Mouse (Mus musculus) skeletal muscle tissue, adult 2 months (tissue): Measurements from ENCODE around the gene Limch1.

Experiments used
- DNase-seq: peaks from one replicate; pipeline ENCODE4 v3.0.0-alpha.2; 2012; ENCODE audit warnings: low read depth, low spot score

Gene Limch1

DNA sequence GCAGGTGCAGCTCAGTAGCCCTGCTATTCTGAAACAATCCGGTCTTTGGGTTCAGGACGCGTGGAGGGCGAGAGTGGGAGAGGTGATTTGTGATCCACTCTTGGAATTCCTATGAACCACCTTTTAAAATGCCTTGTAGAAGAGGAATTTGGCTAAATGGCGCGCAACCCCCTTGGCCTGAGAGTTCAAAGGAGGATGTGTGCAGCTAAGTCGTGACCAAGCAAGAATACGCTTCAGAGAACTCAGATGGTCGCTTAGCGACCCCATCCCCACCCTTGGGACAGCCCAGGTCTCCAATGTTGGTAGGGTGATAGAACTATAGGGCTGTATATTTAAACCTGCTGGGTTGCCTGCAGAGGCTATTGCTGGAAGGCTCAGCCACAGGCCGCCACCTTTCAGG lies 1.1 kb downstream of the Limch1 start:
- no peak for DNase-seq

DNA sequence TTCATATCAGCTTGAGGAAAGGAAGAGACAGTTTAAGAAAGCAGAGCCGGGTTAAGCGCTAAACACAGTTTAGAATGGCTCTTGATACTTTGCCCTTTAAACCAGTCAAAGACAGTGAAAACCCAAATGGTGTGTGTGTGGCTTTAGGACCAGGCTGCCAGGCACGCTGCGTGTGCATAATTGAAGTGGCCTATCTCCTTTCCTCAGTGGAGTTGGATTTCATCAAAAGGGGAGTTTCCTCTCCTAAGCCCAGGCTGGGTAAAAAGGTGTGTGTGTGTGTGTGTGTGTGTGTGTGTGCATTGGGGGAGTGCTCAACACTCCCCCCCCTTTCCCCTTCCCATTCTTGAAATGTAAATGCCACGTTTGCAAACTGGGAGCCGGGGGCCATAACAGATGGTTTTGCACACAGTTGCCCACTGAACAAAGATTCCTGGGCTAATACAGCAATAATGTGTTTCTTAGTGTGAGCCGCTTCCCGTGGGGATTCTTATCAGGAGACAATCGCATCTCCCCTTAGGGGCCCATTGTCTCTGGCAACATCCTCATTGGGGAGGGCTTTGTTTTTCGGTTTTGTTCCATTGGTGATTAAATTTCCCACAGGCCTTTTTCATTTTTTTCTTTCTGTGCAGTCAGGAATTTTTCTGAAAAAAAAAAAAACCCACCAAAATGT lies 2.3 kb downstream of the Limch1 start:
- DNase-seq: no peak

DNA sequence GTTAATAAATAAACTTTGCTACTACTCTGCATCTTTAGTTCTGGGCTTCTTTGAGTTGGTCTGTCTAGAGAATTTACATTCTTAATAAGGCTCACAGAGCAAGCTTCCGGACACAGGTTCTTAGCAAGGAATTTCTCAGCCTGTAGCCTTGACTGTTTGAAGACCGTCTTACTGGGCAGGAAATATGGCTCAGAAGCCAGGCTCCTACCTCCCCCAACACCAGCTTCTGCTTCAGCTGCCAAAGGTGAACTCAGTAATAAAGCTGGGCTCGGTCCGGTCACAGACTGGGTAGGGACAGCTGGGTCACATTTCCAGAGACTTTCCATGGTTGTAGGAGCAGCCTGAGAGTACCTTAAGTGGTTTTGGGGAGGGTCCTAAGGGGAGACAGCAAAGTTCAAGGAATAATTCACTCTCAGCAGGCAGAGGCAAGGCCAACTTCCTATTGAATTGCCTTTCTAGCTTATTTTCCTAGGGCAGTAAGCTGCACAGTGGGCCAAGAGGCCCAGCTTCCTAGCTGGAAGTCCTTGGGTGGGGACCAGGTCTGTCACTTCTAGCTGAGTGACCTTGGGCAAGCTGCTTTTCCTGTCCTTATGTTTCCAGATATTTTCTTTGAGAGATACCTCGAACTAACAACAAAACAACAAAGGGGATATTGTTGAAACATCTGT lies 3.0 kb downstream of the Limch1 start:
- peak; percentile 40 for DNase-seq

DNA sequence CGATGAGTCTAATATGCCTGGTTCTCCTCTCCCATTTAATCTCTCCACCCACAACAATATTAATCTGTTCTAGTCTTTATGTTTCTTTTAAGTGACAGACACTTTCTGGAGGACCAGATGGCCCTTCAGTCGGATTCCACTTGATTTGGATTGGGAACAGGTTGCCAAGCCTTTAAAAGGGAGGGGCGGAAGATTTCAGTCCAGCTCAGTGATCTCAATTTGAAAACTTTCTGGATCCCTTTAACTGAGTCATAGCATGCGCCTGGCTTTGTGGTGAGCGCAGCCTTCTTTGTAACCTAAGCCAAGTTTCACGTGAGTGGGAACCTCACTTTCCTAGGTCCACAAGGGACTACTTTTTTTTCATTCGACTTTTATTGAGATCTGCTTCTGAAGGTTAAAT lies 5.0 kb downstream of the Limch1 start:
- DNase-seq: peak; percentile 33

DNA sequence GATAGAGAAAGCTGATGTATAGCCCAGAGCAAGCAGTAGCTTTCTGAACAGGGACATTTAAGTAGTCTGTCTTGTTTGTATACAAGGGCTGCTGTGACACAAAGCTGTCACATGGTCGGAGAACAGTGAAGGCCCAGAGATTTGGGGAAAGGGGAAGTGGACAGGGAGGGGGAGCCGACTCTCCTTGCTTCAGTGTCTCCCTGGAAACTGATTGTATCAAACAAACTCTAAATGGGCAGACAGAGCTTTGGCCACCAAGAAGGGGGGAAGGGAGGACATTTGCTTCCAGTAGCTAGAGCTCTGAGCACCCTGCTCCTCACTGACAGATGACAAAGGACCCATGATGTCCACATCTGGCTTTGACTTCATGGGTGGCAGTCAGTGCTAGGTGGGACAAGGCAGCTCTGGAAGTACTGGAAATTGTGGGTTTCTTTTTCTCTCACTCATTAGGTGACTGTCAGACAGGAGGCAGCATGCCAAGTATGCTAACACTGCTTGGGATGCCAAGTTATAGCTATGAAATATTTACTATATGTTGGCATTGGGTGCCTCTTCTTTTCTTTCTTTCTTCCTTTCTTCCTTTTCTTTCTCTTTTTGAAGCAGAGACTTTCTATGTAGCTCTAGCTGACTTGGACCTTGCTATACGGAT lies 5.8 kb downstream of the Limch1 start:
- no peak for DNase-seq

DNA sequence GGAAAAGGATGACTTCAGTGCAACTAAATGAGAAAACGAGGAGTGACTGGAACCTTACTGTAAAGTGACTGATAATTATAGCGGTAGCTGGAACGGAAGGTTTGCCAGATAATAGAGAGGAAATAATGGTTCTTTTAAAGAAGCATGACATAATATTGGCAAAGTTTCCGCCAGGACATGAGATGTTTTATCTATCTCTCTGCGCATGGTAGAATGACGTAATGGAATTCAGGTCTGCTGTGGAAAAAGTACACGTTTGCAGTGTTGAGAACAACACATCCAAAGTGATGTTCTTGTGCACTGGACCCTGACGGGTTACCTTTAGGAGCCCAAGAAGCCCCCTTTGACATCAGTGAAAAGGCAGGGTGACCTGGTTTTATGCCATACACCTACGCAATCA lies 8.0 kb downstream of the Limch1 start:
- no peak for DNase-seq

DNA sequence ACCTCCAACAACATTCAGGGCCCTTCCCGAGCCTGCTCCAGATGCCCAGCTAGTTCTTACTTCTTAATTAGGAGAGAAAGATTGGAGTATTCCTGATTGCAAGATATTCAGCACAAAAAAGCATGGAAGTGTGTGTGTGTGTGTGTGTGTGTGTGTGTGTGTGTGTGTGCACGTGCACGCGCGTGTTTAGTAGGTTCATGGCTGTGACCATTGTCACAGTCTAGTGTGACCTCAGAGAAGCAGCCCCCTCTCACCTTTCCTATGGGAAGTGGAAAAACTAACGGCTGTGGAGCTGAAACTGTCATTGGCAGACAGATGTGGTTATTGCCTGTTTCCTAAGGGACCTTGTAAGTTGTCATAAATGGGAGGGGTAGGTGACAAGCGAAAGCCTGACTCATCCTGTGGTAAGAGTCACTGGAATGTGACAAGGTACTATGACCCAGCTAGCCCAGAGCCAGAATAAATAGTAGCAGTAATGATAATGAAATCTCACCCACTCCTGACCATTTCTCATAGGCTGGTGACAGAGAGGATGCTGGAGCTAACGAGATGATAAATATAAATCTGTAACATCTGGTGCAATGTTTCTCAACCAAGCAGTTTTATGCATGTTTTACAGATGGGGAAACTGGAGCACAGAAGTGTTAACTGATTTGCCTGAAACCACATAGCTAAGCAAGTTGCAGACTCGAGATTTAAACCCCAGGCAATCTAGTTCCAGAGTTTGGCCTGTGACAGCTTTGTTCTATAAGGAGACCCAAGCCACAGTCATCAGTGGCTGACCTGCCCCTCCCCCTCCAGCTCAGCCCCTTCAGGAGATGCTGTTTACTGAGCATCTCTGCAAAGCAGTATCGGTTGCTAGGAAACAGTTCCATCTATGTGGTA lies 11.4 kb downstream of the Limch1 start:
- no peak for DNase-seq

DNA sequence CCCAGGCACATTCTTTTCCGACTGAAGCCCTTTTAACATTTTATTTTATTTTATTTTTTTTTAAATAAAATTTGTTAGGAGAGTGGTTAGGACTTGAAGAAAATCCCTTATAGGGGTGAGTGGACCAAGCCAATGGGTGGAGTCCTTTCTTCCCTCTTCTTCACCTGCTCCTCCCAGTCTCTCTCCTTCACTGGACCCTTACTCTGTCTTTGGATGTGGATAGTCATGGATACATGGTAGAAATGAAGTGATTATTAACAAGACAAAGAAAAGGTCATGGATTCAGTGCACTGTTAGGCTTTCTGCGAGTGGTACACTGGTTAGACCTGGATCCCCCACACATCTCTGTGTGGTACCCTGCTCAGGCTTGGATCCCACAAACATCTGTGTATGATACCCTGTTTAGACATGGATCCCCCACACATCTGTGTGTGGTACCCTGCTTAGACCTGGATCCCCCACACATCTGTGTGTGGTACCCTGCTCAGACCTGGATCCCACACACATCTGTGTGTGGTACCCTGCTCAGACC lies 12.1 kb downstream of the Limch1 start:
- DNase-seq: no peak

DNA sequence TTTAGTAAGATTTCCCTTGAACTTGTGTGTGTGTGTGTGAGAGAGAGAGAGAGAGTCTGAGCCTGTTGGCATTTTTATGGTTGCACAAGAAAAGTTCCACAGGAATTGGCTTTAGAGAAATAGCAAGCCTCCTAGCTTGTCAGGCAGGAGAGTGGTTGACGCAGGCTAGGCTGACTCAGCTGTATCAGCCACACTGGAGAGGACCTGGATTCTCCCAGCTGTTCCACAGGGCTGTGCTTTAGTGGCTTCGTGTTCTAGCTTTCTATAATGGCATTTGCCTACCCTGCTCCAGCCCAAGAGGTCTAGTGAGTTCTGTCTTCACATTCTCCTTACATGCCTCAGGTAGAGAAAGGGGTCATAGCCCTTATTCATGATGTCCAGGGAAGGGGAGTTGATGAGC lies 13.7 kb downstream of the Limch1 start:
- DNase-seq: peak; percentile 34

DNA sequence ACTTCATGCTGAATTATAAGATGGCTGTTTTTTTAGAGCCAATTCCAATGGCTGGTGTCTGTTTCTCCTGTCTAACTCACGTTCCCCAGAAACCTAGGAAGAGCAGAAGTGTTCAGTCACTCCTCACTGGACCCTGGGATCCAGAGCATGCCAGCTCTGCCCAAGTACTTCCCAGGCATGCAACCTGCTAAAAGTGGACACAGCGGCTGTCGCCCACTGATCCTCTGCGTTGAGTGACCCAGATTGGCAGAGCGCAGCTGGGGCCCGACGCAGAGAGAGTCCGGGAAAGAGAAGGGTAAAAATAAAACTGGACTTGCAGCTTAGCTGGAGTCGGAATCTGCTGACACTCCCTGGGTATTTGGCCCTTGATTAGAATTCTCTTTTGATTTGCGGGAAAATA lies 15.1 kb downstream of the Limch1 start:
- DNase-seq: peak; percentile 85

DNA sequence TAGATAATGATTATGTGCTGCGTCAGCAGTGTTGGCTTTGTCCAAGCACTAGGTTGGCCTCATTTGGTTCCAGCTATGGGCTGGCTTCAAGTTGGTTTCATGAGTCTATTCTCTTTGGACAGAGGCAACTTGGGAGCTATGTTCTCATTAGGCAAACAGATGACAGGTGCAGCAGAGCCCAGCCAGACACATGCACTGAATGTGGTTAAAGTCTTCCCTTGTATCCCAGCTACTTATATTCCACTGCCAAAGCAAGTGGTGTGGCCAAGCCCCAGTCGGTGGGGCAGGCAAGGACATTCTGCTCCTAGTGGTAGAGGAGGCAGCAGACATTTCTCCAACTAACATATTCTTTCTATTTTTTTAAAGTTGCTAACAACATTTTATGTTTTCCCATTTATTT lies 16.4 kb downstream of the Limch1 start:
- peak; percentile 76 for DNase-seq

DNA sequence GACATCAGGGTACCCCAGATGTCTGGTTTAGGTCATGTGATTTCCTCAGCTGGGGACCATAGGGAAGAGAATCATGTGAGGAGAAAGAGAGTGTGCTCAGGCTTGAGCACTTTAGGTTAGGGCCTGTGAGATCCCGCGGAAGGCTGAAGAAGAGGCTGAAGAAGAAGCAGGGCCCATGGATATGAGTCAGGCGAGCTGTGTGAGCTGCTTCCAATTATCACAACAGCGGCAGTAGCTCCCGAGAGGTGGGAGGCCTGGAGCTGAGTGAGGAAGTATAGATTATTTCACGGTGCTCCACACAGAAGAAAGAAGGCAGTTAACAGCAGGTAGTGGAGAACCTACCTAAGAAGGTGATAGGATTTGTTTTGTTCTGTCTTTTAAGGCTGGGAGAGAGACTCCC lies 18.5 kb downstream of the Limch1 start:
- no peak for DNase-seq

DNA sequence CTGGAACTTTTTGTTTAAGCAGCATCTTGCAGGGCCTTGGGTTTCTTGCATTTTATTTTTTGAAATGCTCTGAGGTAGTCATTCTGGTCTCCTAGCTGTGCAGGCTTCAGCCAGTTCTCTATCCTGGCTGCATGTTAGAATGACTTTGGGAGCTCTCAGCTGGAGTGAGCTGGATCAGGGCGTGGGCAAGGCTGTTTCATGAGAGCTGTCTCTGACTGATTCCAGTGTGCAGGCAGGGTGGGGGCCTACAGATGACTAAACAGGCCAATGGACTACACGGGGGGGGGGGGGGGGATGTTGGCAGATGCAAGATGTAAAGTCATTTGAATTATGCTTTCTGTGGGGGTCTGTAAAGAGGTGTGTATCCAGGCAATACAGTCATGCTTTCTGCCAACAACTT lies 20.3 kb downstream of the Limch1 start:
- DNase-seq: peak; percentile 32

DNA sequence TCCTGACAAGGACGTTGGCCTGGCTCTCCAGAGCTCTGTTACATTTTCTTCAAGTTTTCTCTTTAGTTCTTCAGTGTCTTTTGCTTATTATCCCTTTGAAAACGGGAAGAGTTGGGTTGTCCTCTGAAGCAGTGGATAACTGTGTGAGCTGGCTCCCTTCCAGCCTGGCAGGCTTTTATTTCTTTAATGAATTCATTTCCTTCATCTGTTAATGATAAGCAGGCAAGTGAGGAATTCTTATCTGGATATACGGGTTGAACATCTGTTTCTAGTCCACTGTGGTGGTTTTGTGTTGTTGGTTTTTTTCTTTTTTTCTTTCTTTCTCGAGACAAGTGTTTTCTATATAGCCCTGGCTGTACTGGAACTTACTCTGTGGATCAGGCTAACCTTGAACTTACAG lies 22.4 kb downstream of the Limch1 start:
- no peak for DNase-seq

DNA sequence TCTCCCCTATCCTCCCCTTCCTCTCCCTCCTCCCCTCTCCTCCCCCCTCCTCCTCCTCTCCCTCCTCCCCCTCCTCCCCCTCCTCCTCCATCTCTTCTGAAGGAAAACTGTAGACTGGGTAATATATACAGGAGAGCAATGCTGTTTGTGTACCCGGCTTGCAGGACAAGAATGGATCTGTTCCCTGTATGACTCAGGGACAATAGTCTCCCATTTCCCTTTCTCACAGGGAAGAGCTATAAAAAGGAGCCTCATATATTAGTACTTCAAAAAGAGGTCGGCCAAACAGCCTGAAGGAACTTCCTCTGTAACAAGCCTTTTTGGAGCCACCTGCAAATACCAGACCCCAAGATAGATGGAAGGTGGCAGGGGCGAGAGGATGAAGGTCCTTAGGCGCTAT lies 23.4 kb downstream of the Limch1 start:
- no peak for DNase-seq

DNA sequence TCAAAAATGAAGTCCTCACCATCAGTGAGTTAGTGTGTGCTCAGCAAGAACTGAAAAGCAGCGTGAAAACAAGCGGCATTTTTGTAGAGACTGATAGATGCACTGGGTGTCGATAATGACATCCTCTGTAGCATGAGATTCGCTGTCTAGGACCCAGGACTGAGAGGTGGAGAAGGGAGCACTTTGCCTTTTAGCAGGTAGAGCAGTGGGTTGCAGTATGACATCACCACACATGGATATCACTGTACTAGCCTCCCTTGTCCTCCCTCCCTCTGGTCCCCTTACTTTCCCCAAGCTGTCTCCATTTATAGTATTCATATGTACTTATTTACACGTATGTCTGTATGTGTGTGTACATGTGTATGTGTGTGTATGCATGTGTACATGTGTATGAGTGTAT lies 23.9 kb downstream of the Limch1 start:
- no peak for DNase-seq

DNA sequence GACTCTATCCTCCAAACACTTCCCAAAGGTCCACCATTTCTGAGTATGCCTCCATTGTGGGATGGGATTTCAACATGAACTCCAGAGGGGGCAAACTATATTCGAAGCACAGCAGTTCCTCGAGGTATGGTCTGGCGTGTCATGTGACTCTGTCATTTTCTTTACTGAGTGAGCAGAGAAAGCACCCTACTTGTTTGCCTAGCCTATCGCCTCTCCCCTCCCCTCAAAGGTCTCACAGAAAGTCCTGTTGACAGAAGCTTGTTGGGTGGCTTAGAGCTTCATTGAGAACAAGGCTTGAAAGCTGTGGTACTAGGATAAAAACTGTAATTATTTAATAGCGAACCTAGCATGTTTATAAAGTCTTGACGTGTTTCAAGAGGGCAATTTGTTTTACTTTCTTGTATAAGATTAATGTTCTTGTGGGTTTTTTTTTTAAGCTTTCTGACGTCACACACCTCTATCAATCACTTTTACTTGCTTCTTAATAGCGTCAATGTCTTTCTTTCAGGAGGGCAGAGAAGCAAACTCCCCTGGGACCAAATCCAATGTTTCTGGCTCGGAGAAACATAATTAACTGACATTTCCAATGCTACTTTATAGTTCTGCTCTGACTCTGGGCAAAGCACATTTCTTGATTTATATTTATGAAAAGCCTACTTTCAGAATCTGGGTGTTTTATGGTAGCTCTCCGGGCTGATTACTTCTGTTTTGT lies 32.5 kb downstream of the Limch1 start:
- DNase-seq: no peak

DNA sequence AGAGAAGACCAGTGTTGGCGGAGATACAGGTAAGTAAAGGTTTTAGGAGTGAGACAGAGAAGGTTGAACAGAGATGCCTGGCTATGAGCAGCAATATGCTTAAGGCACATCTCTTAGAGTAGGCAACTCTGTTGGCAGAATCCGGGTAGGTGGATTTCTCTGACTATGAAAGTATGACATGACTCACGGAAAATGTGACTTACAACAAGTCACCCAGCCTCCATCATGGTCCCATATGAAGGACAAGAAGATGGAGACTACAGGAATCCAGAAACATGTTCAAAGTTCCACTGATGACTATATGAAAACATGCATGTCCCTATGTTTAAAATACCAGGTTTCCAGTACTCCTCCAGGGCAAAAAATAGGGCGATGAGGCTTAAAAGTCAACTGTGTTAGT lies 34.7 kb downstream of the Limch1 start:
- DNase-seq: no peak

DNA sequence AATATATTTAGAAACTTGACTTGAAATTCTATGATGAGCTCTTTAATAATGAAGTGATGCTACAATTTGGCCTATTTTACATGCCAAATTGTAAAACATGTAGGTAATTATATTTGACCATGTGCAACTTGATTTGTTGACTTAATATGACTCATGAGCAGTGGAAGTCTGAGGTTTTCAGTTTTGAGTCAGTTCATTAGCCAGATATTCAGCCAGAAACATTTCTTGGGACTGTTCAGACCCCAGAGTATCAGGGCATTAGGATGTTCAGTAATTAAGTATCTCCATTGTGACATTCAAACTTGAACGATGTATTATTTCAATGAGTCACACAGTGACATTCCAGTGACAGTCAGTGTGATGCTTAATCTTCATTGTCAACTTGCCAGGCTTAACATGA lies 35.9 kb downstream of the Limch1 start:
- no peak for DNase-seq

DNA sequence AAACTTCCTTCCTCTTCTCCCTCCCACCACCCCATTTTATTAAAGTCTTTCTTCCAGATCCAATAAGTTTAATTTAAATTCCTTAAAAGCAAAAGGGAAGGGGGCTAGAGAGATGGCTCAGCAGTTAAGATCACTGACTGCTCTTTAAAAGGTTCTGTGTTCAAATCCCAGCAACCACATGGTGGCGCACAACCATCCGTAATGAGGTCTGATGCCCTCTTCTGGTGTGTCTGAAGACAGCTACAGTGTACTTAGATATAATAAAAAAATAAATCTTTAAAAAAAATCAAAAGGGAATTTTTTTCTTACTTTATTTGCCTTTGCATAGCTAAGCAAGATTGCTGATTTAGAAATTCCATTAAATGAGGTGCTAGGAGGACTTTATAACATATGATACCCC lies 37.2 kb downstream of the Limch1 start:
- no peak for DNase-seq

DNA sequence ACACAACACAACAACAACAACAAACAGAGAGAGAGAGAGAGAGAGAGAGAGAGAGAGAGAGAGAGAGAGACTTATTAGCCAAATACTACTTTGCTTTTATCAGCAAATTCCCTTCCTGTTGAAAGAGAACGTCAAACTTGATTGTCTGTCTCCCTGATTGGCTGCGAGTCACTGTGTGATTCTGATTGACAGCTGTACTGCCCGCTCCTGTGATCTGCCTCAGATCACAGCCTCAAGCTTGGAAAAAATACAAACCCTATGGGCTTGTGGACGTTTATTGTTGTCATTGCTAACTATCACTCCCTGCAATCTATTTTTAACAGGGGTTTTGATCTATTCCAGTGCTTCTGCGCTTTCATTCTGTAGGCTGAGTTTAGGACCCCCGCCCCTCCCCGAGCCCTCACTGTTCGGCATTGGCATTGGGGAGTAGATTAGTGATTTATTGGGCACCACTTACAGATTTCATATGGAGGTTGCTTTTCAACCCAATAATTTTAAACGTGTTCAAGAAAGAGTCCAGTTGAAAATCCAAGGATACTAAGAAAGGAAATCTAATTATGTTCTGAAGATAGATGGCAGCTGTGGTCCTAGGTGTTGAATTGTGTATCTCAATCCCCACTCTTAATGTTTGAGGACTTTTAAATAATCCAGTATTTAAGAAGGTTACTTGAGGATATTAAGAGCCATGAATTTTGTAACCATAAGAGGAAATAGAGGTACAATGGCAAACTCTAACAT lies 39.2 kb downstream of the Limch1 start:
- no peak for DNase-seq
